Mouse (Mus musculus): Measurements from ENCODE around the gene Rasgef1a. TPM values are rescaled to one million over a fixed set of nuclear protein-coding genes. Genes with fewer than 3 reads are reported as not detected.

The Rasgef1a gene
- polyA plus RNA-seq, 1 experiment from 2014 or later: not detected

DNA sequence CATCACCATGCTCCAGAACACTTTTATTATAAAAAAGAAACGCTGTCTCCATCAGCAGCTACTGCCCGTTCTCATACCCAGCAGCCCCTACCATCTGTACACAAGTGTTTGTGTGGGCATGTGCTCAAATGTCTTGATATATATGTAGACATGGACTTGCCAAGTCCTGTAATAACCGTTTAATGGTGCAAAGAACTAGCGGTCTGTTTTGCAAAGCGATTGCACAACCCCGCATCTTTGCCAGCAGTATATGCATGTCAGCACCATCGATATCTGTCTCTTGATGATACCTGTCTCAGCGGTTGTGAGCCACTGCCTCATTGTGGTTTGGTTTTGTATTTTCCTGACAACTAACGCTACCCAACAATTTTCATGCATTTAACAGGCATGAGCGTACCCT is 44.0 kb downstream of the Rasgef1a start:
- Histone ChIP-seq H3K9ac (replicated peaks) (no peak overlapping the region), H3K36me3 (no peaks in the 10 kb centered on the region), H3K27ac (no peak overlapping the region), H3K27me3 (no peaks in the 10 kb centered on the region), H3K9me3 (no peaks in the 10 kb centered on the region), H3K4me2 (no peak overlapping the region), H3K4me1 (replicated peaks) (no peaks in the 10 kb centered on the region), H3K4me3 (replicated peaks) (no peak overlapping the region)
- 89% methylated on average over 10 of the region's 10 CpGs for WGBS
- no peak for ATAC-seq (ENCODE audit: insufficient number of reproducible peaks, insufficient read depth, low FRiP score, low TSS enrichment, low read depth)

DNA sequence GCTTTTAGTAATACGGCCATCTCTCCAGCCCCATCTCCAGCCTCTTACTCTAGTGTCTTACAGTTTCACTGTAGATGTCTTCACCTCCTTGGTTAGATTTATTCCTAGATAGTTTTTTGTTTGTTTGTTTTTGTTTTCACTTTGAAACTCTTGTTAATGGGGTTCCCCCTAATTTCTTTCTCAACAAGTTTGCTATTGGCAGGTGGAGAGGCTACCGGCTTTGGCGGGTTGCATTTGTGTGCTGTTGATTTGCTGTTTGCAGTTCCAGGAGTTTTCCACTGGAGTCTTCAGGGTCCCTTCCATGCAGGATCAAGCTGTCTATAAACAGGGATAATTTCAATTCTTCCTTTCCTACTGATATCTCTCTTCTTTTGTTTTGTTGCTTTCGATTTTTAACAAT is 50.0 kb downstream of the Rasgef1a start:
- WGBS: 89% methylated on average over 4 of the region's 4 CpGs
- no peak for ATAC-seq (ENCODE audit: insufficient number of reproducible peaks, insufficient read depth, low FRiP score, low TSS enrichment, low read depth)
- no peaks in the 10 kb centered on the region for H3K9me3 ChIP-seq
- H3K4me3 ChIP-seq (replicated peaks): no peak overlapping the region
- H3K27me3 ChIP-seq: peaks cover 25% of the 10 kb centered on the region
- no peaks in the 10 kb centered on the region for H3K36me3 ChIP-seq
- peaks cover 9% of the 10 kb centered on the region for H3K4me1 ChIP-seq (replicated peaks)
- no peak overlapping the region for H3K9ac ChIP-seq (replicated peaks)
- H3K27ac ChIP-seq: no peak overlapping the region
- no peak overlapping the region for H3K4me2 ChIP-seq

DNA sequence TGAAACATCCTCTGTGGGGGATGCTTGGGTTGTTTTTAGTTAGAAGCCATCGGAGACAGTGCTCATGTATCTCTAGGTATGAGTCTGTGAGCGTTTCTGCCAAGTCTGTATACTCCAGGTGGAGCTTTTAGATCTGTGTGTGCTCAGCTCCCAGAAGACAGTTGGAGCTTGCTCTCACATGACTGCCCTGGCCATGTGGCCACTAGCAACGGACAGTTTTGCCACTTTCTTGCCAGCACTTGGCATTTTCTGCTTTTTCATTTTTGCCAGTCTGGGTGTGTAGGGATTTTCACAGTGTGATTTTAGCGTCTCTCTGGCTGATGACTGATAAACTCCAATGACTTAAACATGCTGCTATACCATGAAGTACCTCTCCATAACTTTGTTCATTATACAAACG is 52.0 kb downstream of the Rasgef1a start:
- Histone ChIP-seq H3K9me3 (no peaks in the 10 kb centered on the region), H3K4me2 (no peak overlapping the region), H3K27ac (no peak overlapping the region), H3K4me1 (replicated peaks) (peaks cover 18% of the 10 kb centered on the region), H3K27me3 (peaks cover 45% of the 10 kb centered on the region), H3K36me3 (no peaks in the 10 kb centered on the region), H3K4me3 (replicated peaks) (no peak overlapping the region), H3K9ac (replicated peaks) (no peak overlapping the region)
- no peak for ATAC-seq (ENCODE audit: insufficient number of reproducible peaks, insufficient read depth, low FRiP score, low TSS enrichment, low read depth)
- WGBS: 71% methylated on average over 5 of the region's 5 CpGs

DNA sequence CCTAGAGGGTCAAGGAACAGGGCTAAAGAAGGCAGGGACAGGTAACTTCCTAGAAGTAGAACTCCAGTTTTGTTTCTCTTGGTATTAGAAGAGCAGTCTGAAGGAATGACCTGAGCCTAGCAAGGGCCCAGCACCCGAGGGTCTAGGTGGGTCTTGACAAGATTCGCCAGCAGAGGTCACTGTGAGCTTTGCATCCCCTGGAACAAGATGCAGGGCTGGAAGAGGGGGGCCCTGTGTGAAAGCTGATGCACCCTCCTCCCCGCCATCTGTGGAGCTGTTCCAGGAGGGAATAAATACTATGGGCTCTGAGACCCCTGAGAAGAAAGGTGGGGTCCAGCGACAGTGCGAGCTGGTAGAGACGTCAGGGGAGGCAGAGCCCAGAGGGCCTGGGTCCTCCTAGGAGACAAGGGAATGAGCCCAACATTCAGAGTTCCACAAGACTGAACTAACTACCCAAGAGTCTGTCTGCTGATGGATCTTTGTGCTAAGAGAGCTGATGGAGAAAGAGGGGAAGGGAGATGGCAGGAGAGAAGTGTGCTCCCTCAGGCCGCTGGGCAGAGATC is 53.8 kb downstream of the Rasgef1a start:
- no peak overlapping the region for H3K4me3 ChIP-seq (replicated peaks)
- H3K27me3 ChIP-seq: peaks cover 52% of the 10 kb centered on the region
- H3K9ac ChIP-seq (replicated peaks): no peak overlapping the region
- peaks cover 18% of the 10 kb centered on the region for H3K4me1 ChIP-seq (replicated peaks)
- no peaks in the 10 kb centered on the region for H3K36me3 ChIP-seq
- H3K4me2 ChIP-seq: no peak overlapping the region
- WGBS: 6% methylated on average over 7 of the region's 7 CpGs
- ATAC-seq (ENCODE audit: insufficient number of reproducible peaks, insufficient read depth, low FRiP score, low TSS enrichment, low read depth): no peak
- H3K27ac ChIP-seq: no peak overlapping the region
- H3K9me3 ChIP-seq: no peaks in the 10 kb centered on the region

DNA sequence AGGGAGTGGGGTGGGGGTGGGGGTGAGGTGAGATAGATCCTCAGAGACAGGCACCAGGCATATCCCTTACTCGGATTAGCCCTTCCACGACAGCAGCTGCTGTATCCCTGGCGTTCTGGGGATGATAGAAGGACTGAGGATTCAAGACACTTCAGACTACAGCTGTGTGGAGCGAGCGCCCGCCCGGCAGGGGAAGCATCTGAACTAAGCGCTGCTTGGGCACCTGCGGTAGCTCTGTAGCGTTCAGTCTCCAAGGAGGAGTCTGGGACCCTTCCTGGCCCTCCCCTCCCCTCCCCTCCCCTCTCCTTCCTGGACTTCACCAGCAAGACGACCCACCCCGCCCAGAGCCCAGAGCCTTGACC is 54.6 kb downstream of the Rasgef1a start:
- Histone ChIP-seq H3K9me3 (no peaks in the 10 kb centered on the region), H3K27me3 (peaks cover 52% of the 10 kb centered on the region), H3K4me1 (replicated peaks) (peaks cover 18% of the 10 kb centered on the region), H3K36me3 (no peaks in the 10 kb centered on the region), H3K9ac (replicated peaks) (peak overlapping the region; percentile 45; the same call in 1 of the 2 replicates), H3K27ac (no peak overlapping the region), H3K4me2 (peak overlapping the region; percentile 90), H3K4me3 (replicated peaks) (peak overlapping the region; percentile 42)
- 0 out of 2 replicates have a peak, but pooled peaks have one; percentile 9 for ATAC-seq (ENCODE audit: insufficient number of reproducible peaks, insufficient read depth, low FRiP score, low TSS enrichment, low read depth)
- WGBS: 2% methylated on average over 12 of the region's 12 CpGs

DNA sequence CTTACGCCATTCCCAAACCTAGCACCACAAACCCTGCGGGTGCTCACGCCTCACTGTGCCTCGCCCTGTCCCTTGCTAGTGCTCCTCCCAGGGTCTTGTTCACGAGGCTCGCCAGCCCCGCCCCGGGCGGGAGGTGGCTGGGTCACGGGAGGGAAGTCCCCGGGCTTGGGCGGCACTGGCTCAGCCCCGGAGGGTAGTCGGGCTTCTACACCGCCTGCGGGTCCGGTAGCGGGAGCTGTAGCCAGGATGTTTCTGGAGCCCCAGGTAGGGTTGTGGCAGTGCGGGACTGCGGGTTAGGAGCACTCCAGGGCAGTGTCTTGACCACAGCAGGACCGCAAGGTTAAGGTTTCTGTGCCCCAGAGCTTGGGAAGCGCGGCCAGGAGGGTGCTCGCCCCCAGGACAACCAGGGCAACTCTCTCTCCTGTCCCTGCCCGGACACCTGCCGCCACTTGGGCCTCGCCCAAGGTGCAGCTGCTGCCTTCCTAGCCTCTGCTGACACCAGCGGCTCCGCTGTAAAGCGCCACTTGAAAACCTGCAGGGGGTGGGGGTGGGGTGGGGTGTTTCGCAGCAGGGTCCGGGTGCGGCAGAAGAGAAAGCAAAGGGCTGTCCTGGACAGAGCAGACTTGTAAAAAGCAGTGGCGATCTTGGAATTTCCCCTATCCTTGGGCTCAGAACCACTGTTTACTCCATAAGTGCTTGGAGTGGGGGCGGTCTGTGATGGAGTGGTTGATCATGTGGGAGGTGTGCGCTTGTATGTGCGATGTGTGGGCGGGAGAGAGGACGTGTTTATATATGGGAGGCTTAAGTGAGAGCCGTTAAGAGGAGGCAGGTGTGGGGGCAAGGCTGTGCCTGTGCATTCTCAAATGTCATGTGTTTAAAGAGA is 55.2 kb downstream of the Rasgef1a start:
- under 1% methylated on average over 40 of the region's 40 CpGs for WGBS
- peak overlapping the region; percentile 90 for H3K4me2 ChIP-seq
- peak overlapping the region; percentile 45 for H3K9ac ChIP-seq (replicated peaks)
- H3K36me3 ChIP-seq: no peaks in the 10 kb centered on the region
- no peak overlapping the region for H3K27ac ChIP-seq
- peak overlapping the region; percentile 42 for H3K4me3 ChIP-seq (replicated peaks)
- peaks cover 18% of the 10 kb centered on the region for H3K4me1 ChIP-seq (replicated peaks)
- H3K27me3 ChIP-seq: peaks cover 52% of the 10 kb centered on the region
- H3K9me3 ChIP-seq: no peaks in the 10 kb centered on the region
- peak; percentile 52 for ATAC-seq (ENCODE audit: insufficient number of reproducible peaks, insufficient read depth, low FRiP score, low TSS enrichment, low read depth)

DNA sequence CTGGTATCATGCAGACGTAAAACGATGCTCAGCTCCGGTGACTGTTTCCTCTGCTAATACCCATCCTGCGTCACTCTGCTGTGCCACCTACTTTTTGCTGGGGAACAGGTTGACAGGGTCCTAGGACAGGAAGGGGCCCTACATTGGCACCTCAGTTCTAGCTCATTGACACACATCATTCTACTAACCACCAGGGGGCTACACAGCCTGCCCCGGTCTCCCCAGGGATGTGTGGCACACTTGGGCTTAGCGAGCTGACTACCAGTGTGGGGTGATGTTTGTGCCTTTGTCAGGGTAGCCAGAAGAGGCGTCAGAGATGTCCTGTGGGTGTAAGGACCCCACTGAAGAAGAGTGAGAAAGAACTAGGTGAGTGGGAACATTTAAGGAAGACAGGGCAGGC is 56.5 kb downstream of the Rasgef1a start:
- no peaks in the 10 kb centered on the region for H3K9me3 ChIP-seq
- H3K27ac ChIP-seq: no peak overlapping the region
- WGBS: 73% methylated on average over 7 of the region's 7 CpGs
- H3K36me3 ChIP-seq: no peaks in the 10 kb centered on the region
- no peak overlapping the region for H3K4me2 ChIP-seq
- no peak overlapping the region for H3K9ac ChIP-seq (replicated peaks)
- H3K27me3 ChIP-seq: peaks cover 52% of the 10 kb centered on the region
- ATAC-seq (ENCODE audit: insufficient number of reproducible peaks, insufficient read depth, low FRiP score, low TSS enrichment, low read depth): no peak
- H3K4me1 ChIP-seq (replicated peaks): peaks cover 18% of the 10 kb centered on the region
- H3K4me3 ChIP-seq (replicated peaks): no peak overlapping the region

DNA sequence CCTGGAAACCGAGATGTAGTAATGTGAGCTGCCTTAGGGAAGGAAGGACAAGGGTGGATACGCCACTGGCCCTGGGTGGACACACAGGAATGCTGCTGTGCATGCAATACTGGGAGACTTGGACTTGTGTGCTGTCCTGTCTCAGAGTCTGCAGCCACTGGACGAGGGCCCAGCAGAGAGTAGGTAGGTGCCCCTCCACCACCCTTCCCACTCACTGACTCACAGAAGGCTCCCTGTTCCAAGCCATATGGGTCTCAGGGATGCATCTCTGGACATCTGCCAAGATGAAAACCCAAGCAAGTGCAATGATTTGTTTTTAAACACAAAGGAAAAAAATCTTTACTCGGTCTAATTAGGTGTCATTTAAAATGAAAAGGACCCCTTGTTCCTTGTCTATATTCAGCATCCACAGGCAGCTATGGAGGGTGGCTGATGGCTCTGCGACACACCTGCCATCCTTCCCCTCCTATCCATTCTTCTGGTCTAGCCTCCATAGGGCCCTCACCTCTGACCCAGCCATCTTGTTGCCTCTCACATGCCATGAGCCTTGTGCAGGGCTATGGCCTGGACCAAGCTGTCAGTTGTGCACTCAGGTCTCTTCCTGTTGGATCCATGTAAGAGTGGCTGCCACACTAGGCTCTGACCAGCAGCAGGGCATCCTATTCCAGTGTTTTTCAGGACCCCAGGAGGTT is 59.2 kb downstream of the Rasgef1a start:
- H3K9ac ChIP-seq (replicated peaks): no peak overlapping the region
- H3K4me1 ChIP-seq (replicated peaks): peaks cover 19% of the 10 kb centered on the region
- ATAC-seq (ENCODE audit: insufficient number of reproducible peaks, insufficient read depth, low FRiP score, low TSS enrichment, low read depth): no peak
- WGBS: 85% methylated on average over 5 of the region's 5 CpGs
- H3K9me3 ChIP-seq: no peaks in the 10 kb centered on the region
- H3K27me3 ChIP-seq: peaks cover 37% of the 10 kb centered on the region
- H3K27ac ChIP-seq: no peak overlapping the region
- H3K4me2 ChIP-seq: no peak overlapping the region
- no peaks in the 10 kb centered on the region for H3K36me3 ChIP-seq
- H3K4me3 ChIP-seq (replicated peaks): no peak overlapping the region

DNA sequence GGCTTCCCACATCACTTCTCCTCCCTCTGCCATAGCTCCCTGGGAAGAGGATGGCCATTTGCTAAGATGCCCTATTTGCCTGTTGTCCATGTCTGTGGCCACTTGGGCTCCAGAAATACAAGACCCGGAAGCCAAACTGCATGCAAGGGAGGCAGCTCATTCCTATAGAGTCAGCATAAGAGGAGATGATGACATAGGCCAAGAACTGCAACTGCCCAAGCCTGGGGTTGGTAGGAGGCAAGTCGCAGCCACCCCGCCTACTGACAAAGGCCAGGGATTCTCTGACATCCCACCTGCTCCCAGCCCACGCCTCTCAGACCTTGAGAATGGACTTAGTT is 59.7 kb downstream of the Rasgef1a start:
- Histone ChIP-seq H3K4me3 (replicated peaks) (no peak overlapping the region), H3K9ac (replicated peaks) (no peak overlapping the region), H3K36me3 (no peaks in the 10 kb centered on the region), H3K27ac (no peak overlapping the region), H3K9me3 (no peaks in the 10 kb centered on the region), H3K27me3 (peaks cover 32% of the 10 kb centered on the region), H3K4me1 (replicated peaks) (peaks cover 14% of the 10 kb centered on the region), H3K4me2 (no peak overlapping the region)
- 73% methylated on average over 4 of the region's 4 CpGs for WGBS
- no peak for ATAC-seq (ENCODE audit: insufficient number of reproducible peaks, insufficient read depth, low FRiP score, low TSS enrichment, low read depth)

DNA sequence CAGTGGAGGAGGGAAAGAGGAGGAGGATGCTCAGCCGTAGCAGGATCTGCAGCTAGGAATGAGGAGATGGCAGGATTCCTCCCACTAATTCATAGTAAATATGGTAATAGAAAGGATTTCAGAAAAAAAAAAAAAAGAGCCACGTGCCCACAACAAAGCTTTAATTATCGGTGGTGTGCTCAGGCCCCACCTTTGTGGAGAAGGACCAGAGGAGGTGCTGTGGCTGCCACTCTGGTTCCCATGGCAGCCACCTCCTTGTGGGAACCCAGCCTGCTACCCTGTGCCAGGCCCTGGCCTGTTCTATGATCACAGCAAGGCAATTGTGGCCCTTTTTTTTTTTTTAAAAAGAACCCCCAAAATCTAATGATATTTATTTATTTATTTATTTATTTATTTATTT is 60.2 kb downstream of the Rasgef1a start:
- Histone ChIP-seq H3K4me3 (replicated peaks) (no peak overlapping the region), H3K4me1 (replicated peaks) (peaks cover 10% of the 10 kb centered on the region), H3K9ac (replicated peaks) (no peak overlapping the region), H3K4me2 (no peak overlapping the region), H3K9me3 (no peaks in the 10 kb centered on the region), H3K27me3 (peaks cover 28% of the 10 kb centered on the region), H3K36me3 (no peaks in the 10 kb centered on the region), H3K27ac (no peak overlapping the region)
- ATAC-seq (ENCODE audit: insufficient number of reproducible peaks, insufficient read depth, low FRiP score, low TSS enrichment, low read depth): no peak
- 68% methylated on average over 3 of the region's 3 CpGs for WGBS

DNA sequence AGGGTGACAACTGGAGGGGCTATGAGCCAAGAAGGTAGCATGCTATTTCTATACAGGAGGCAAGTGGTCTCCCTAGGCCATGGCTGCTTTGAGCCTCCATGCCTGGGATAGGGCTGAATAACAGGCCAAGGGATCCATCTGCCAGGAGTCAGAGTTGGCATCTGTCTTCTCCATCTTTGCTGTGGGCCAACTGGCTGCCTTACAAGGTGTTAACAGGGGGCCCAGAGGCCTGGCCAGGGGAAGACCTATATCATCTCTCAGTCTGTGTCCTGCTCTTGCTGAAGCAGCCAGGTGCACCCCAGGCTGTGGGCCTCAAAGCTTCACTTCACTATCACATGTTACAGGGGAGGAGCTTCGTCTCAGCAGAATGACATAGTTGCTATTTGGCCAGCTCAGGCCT is 60.9 kb downstream of the Rasgef1a start:
- WGBS: 68% methylated on average over 1 of the region's 1 CpGs

More for the DNA sequence above, 60.9 kb downstream of the Rasgef1a start:
- Histone ChIP-seq H3K9ac (replicated peaks) (no peak overlapping the region), H3K36me3 (no peaks in the 10 kb centered on the region), H3K27ac (no peak overlapping the region), H3K4me1 (replicated peaks) (0 out of 2 replicates have a peak, but pooled peaks cover 3% of the 10 kb centered on the region), H3K4me2 (no peak overlapping the region), H3K27me3 (peaks cover 20% of the 10 kb centered on the region), H3K4me3 (replicated peaks) (no peak overlapping the region), H3K9me3 (no peaks in the 10 kb centered on the region)
- no peak for ATAC-seq (ENCODE audit: insufficient number of reproducible peaks, insufficient read depth, low FRiP score, low TSS enrichment, low read depth)

All from limb, embryonic 12.5 days (tissue).